Mouse (Mus musculus) brown adipose tissue, adult 24 weeks (tissue): ENCODE data around the gene Phc1. TPM values are rescaled to one million over a fixed set of nuclear protein-coding genes. Genes with fewer than 3 reads are reported as not detected.

Source experiments
- polyA plus RNA-seq: library from polyadenylated mRNA; stranded (reverse); fragments of >200 nt; gene quantifications from 2 replicates; pipeline ENCODE4 v1.2.4, GENCODE M21; 2012; ENCODE audit not compliant: missing spikeins, insufficient read depth, insufficient read length

Phc1 gene
- polyA plus RNA-seq, 1 experiment = 5.8 TPM

Other genes with a start within 250 kb of the Phc1 start
- gene Klrg1, start 57.7 kb downstream of the Phc1 start, polyA plus RNA-seq = not detected in 2 replicates
- 55.2 and 61.5 TPM in 2 replicates for gene M6pr, start 31.8 kb downstream of the Phc1 start, polyA plus RNA-seq
- gene Rimklb, start 158.2 kb upstream of the Phc1 start, polyA plus RNA-seq = not detected in 2 replicates
- 21.7 and 49.7 TPM in 2 replicates for gene Mfap5, start 165.3 kb upstream of the Phc1 start, polyA plus RNA-seq
- not detected in 2 replicates for gene Aicda, start 213.2 kb upstream of the Phc1 start, polyA plus RNA-seq